Mouse (Mus musculus): Measurements from ENCODE around the gene Lingo4. TPM values are rescaled to one million over a fixed set of nuclear protein-coding genes. Genes with fewer than 3 reads are reported as not detected.
A peak's percentile ranks its signal among the peaks of the same experiment; 100 is the strongest.

Lingo4 gene
- total and polyA plus RNA-seq, 3 experiments: not detected

- H3K9ac ChIP-seq (ENCODE audit: control insufficient read depth, low read depth, low read length, poor library complexity, severe bottlenecking): no peak overlapping the region
- no peak overlapping the region for H3K4me3 ChIP-seq (ENCODE audit: control insufficient read depth in 1 of 2, insufficient read depth in 1 of 2, low read depth in 2 of 2, low read length in 2 of 2)
- DNase-seq (ENCODE audit: low read depth, low spot score): no peak
- H3K4me1 ChIP-seq (ENCODE audit: control insufficient read depth in 1 of 2, insufficient read depth in 2 of 2, low read length in 2 of 2): peaks cover 0 to 4% of the 10 kb centered on the region in 2 experiments; a peak in 3 of 4 replicates
- no peak overlapping the region for H3K27ac ChIP-seq (ENCODE audit: control insufficient read depth, low read depth, low read length)
- H3K9me3 ChIP-seq (replicated peaks; ENCODE audit: insufficient read depth, low read length): no peaks in the 10 kb centered on the region
- TF ChIP-seq GATA1 (IDR thresholded peaks at IDR 0.05; ENCODE audit: low read depth, low read length) (no peak), RAD21 (IDR thresholded peaks at IDR 0.05; ENCODE audit: low read depth, low read length) (no peak), ELF1 (IDR thresholded peaks at IDR 0.05; ENCODE audit: low read depth, low read length) (no peak), BHLHE40 (IDR thresholded peaks at IDR 0.05; ENCODE audit: borderline replicate concordance, low read depth, low read length) (no peak), E2F4 (IDR thresholded peaks at IDR 0.05; ENCODE audit: borderline replicate concordance, low read depth, low read length) (no peak), HCFC1 (IDR thresholded peaks at IDR 0.05; ENCODE audit: low read depth, low read length) (no peak), ZNF384 (IDR thresholded peaks at IDR 0.05; ENCODE audit: low read depth, low read length) (no peak), TBP (IDR thresholded peaks at IDR 0.05; ENCODE audit: low read depth, low read length) (no peak)
- peaks cover 0 to 3% of the 10 kb centered on the region in 2 experiments; a peak in 1 of 4 replicates for H3K27me3 ChIP-seq (ENCODE audit: control insufficient read depth in 1 of 2, insufficient read depth in 2 of 2, low read length in 2 of 2)
- no peaks in the 10 kb centered on the region for H3K79me2 ChIP-seq (ENCODE audit: control insufficient read depth, insufficient read depth, low read length, poor library complexity)
- peaks cover 0 to 4% of the 10 kb centered on the region in 2 experiments; a peak in 2 of 4 replicates for H3K36me3 ChIP-seq (ENCODE audit: control insufficient read depth in 1 of 2, insufficient read depth in 2 of 2, low read length in 2 of 2)
Observed at GRCm38 (mm10) chr3:94374636-94375035, 23.7 kb upstream of the Lingo4 start.

DNA sequence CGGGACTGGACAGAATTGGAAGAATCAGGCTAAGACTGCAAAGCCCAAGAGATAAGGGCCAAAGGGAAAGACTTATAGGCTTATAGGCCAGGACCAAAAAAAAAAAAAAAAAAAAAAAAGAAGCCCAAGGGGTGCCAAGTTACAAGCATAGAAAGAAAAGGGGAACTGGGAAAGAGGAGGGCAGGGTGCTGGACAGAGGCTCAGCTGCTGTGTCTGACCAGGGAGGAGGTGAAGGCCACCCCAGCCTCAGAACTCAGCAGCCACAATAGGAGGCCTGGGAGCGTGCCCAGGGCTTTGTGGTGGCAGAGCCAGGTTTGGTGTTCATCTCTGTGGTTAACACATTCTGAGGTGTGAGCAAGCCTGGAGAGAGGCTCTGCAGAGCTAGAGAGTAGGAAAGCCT, 23.2 kb upstream of the Lingo4 start:
- no peak for DNase-seq (ENCODE audit: low read depth, low spot score)
- Histone ChIP-seq H3K9me3 (replicated peaks; ENCODE audit: insufficient read depth, low read length) (no peaks in the 10 kb centered on the region), H3K27ac (ENCODE audit: control insufficient read depth, low read depth, low read length) (no peak overlapping the region), H3K36me3 (ENCODE audit: control insufficient read depth in 1 of 2, insufficient read depth in 2 of 2, low read length in 2 of 2) (peaks cover 0 to under 1% of the 10 kb centered on the region in 2 experiments; a peak in 1 of 4 replicates), H3K9ac (ENCODE audit: control insufficient read depth, low read depth, low read length, poor library complexity, severe bottlenecking) (no peak overlapping the region), H3K27me3 (ENCODE audit: control insufficient read depth in 1 of 2, insufficient read depth in 2 of 2, low read length in 2 of 2) (peaks cover 0 to 3% of the 10 kb centered on the region in 2 experiments; a peak in 1 of 4 replicates), H3K79me2 (ENCODE audit: control insufficient read depth, insufficient read depth, low read length, poor library complexity) (no peaks in the 10 kb centered on the region), H3K4me3 (ENCODE audit: control insufficient read depth in 1 of 2, insufficient read depth in 1 of 2, low read depth in 2 of 2, low read length in 2 of 2) (no peak overlapping the region), H3K4me1 (ENCODE audit: control insufficient read depth in 1 of 2, insufficient read depth in 2 of 2, low read length in 2 of 2) (peaks cover 0 to under 1% of the 10 kb centered on the region in 2 experiments; a peak in 3 of 4 replicates)
- TF ChIP-seq TCF12 (IDR thresholded peaks at IDR 0.05; ENCODE audit: low read depth, low read length): no peak
- no peak for TF ChIP-seq RAD21 (IDR thresholded peaks at IDR 0.05; ENCODE audit: low read depth, low read length)
- peak; percentile 67 for TF ChIP-seq ZNF384 (IDR thresholded peaks at IDR 0.05; ENCODE audit: low read depth, low read length)
- TF ChIP-seq CTCF (IDR thresholded peaks at IDR 0.05 in 2 of 3, conservative IDR thresholded peaks at IDR 0.05 in 1 of 3; ENCODE audit: control insufficient read depth in 1 of 3, insufficient read depth in 1 of 3, low read depth in 2 of 3, low read length in 3 of 3, poor library complexity in 1 of 3, severe bottlenecking in 1 of 3): no peak

- H3K4me3 ChIP-seq (ENCODE audit: control insufficient read depth in 1 of 2, insufficient read depth in 1 of 2, low read depth in 2 of 2, low read length in 2 of 2): no peak overlapping the region
- DNase-seq (ENCODE audit: low read depth, low spot score): no peak
- TF ChIP-seq NRF1 (IDR thresholded peaks at IDR 0.05; ENCODE audit: insufficient read depth, low read depth, low read length, poor library complexity, severe bottlenecking): no peak
- no peak for TF ChIP-seq JUND (IDR thresholded peaks at IDR 0.05; ENCODE audit: low read depth, low read length)
- TF ChIP-seq NELFE (IDR thresholded peaks at IDR 0.05; ENCODE audit: low read depth, low read length): no peak
- no peak overlapping the region for H3K27ac ChIP-seq (ENCODE audit: control insufficient read depth, low read depth, low read length)
- peaks cover 0 to 3% of the 10 kb centered on the region in 2 experiments; a peak in 1 of 4 replicates for H3K27me3 ChIP-seq (ENCODE audit: control insufficient read depth in 1 of 2, insufficient read depth in 2 of 2, low read length in 2 of 2)
- H3K79me2 ChIP-seq (ENCODE audit: control insufficient read depth, insufficient read depth, low read length, poor library complexity): no peaks in the 10 kb centered on the region
- H3K36me3 ChIP-seq (ENCODE audit: control insufficient read depth in 1 of 2, insufficient read depth in 2 of 2, low read length in 2 of 2): no peaks in the 10 kb centered on the region
- no peaks in the 10 kb centered on the region for H3K4me1 ChIP-seq (ENCODE audit: control insufficient read depth in 1 of 2, insufficient read depth in 2 of 2, low read length in 2 of 2)
- H3K9ac ChIP-seq (ENCODE audit: control insufficient read depth, low read depth, low read length, poor library complexity, severe bottlenecking): no peak overlapping the region
- no peaks in the 10 kb centered on the region for H3K9me3 ChIP-seq (replicated peaks; ENCODE audit: insufficient read depth, low read length)
Observed at GRCm38 (mm10) chr3:94375861-94376260, 22.5 kb upstream of the Lingo4 start.
